Mouse (Mus musculus): ENCODE data around the gene 2310030G06Rik.
A peak's percentile ranks its signal among the peaks of the same experiment; 100 is the strongest.

2310030G06Rik gene

DNA sequence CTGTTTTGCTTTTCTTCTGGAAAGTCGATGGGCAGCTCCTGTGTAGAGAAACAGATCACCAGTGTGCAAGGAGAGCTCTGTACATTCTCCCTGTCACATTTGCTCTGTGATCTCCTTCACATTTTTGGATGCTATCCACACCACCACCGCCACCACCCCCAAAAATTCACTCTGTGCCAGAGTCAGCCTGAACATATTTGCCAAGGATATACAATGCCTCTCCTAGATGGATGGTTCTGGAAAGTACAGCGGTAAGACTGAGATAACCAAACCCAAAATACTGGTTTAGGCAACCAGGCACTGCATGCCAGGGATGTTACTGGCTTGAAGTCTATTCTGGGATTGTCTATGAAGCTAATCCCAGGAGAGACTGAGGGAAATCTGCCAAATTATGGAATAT lies 4.1 kb downstream of the 2310030G06Rik start:
- DNase-seq (ENCODE audit: low read depth) = no peak

GRCm38 (mm10) chr9:50740867-50741784 lies 5.2 kb downstream of the 2310030G06Rik start:
- no peak for DNase-seq (ENCODE audit: low read depth)

GRCm38 (mm10) chr9:50738914-50739870 lies 7.1 kb downstream of the 2310030G06Rik start, which contains the start of gene Dixdc1:
TSS of gene Dixdc1 (minus strand) at chr9:50739517.
- peak; percentile 85 for DNase-seq (ENCODE audit: low read depth)

- DNase-seq (ENCODE audit: low read depth) = peak; percentile 60
These were observed 11.3 kb downstream of the 2310030G06Rik start for GRCm38 (mm10) chr9:50734989-50735388.

- no peak for DNase-seq (ENCODE audit: low read depth)
These were observed 13.8 kb downstream of the 2310030G06Rik start for GRCm38 (mm10) chr9:50732560-50732959.

DNA sequence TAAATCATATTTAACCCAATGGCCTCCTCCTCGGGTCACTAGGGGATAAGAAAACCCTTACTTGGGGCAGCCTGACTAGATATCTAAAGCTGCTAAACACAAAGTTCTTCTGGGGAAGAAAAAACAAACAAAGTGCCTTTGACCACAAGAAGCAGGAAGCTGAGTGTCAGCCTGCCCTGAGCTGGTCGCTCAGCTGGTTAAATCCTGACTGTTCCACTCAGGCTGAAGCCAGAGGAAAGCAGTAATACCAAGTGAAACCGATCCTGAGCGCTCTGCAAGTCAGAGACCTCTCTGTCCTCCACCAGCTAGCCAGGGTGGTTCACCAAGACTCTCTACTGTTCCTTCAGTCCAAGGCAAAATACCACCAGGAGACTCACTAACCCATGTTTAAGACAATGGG lies 16.7 kb downstream of the 2310030G06Rik start:
- no peak for DNase-seq (ENCODE audit: low read depth)

- peak; percentile 27 for DNase-seq (ENCODE audit: low read depth)
These were observed 18.2 kb downstream of the 2310030G06Rik start for GRCm38 (mm10) chr9:50727925-50728651.

DNA sequence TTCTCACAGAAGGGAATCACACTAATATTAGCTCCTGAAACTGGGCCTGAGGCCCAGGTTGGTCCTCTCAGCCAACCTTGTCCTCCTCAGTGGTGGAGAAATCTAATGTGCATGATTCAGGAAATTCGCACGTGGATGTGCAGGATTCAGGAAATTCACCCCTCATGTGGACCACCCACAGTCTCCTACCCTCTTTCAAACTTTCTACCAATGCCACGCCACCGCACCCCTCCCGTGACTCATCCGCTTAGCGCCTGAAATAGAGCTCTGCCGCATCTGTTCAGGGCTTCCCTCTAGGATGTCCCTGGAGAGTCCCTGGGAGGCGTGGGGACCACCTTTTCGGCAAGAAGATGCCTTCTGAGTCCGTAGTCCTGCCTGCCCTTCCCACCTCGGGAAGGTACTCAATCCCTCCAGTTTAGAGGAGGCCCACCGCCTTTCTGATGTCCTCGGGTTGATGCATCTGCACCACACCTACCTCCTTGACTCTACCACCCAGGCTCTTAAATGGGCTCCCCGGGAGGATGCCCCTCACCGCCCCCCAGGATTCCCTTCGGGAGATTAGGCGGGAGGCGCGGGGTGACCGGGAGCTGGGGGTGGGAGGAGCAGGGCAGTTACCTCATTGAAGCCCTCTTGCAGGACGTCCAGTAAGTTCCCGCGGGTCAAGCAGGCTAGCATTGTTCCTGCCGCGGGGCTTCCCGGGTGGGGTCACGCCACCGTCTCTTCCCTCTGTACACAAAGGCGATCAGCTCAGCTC lies 19.0 kb downstream of the 2310030G06Rik start:
- no peak for DNase-seq (ENCODE audit: low read depth)

DNA sequence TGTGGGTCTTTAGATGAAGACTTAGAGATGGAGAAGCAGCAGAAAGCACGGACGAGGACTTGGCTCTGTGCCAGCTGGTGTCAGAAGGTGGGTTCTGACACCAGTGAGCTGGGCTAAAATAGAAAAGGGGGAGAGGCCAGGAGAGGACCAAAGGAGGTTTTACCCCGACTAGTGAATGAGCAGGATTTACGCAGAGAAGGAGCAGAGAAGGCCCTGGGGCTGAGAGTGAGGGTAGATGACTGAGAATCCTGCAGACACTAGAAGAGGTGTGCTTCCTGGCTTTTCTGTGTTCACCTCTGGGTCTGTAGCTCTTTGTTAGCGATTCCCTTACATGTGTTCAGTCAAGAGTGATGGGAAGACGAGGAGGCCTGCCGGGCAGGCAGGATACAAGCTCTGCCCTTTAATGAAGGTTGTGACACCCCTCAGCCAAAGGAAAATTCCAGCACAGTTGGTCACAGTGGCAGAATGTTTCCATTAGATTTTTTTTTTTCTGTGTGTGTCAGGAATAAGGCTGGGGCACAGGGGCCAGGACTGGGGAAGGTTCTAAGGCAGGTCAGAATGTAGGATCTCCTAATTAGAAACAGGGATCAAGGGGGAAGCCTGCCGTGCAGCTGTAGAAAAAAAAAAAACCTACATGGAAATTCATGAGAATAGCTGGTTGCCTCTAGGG lies 20.3 kb downstream of the 2310030G06Rik start:
- DNase-seq (ENCODE audit: low read depth) = no peak

GRCm38 (mm10) chr9:50724661-50725330 lies 21.5 kb downstream of the 2310030G06Rik start:
- no peak for DNase-seq (ENCODE audit: low read depth)

- DNase-seq (ENCODE audit: low read depth) = no peak
These were observed 22.2 kb downstream of the 2310030G06Rik start for GRCm38 (mm10) chr9:50724147-50724546.

DNA sequence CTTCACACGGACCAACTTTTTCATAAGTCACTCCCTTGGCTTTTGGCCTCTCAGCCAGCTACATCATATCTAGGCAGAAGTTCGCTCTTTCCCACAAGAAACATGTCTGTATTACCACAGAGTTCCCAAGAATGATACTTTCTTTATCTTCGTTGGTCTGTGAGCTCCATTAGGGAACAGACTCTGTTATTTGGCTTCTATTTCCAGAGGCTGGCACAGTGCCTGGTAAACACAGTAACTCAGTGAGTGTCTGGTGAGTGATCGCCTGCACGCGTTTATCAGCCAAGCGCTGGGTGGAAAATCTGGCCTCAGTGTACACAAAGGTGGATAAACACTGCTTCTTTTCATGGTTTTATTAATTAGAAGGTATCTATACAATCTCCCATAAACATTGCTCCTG lies 22.9 kb downstream of the 2310030G06Rik start:
- DNase-seq (ENCODE audit: low read depth) = no peak

GRCm38 (mm10) chr9:50722451-50722911 lies 23.9 kb downstream of the 2310030G06Rik start:
- no peak for DNase-seq (ENCODE audit: low read depth)

- DNase-seq (ENCODE audit: low read depth) = no peak
These were observed 25.3 kb downstream of the 2310030G06Rik start for GRCm38 (mm10) chr9:50721061-50721460.

DNA sequence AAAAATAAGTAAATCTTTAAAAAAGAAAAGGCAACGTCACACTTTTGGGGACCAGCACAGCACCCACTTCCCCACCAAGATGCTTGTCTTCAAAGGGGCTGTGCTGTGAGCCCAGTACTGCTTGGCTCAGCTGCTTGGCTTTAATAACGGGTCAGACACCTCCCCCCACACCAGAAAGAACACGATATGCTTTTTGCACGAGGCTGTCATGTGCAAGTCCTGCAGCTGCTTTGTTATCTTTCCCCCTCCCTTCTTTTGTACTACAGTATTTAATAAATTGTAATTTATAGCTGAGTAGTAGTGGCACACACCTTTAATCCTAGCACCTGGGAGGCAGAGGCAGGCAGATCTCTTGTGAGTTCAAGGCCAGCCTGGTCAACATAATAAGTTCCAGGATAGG lies 27.5 kb downstream of the 2310030G06Rik start:
- no peak for DNase-seq (ENCODE audit: low read depth)

- no peak for DNase-seq (ENCODE audit: low read depth)
These were observed 32.1 kb downstream of the 2310030G06Rik start for GRCm38 (mm10) chr9:50714188-50714587.

DNA sequence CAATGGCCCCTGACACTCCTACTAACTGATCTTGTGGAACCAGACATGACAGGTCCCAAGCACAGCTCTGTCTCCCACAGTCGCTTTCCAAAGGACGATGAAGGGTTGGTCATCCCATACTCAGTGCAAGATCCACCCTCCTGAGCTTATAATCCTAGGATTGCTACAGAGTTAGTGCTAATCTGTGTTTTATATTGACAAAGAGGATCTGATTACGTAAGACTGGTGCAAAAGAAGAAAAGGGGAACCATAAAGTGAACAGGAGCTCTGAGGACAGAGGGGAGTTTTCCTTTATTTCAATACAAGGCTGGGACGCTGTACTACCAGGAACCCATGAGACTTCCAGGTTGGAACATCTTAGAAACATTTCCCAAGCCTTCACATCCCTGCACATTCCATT lies 35.0 kb downstream of the 2310030G06Rik start:
- DNase-seq (ENCODE audit: low read depth) = no peak

GRCm38 (mm10) chr9:50709108-50709507 lies 37.2 kb downstream of the 2310030G06Rik start:
- DNase-seq (ENCODE audit: low read depth) = no peak

GRCm38 (mm10) chr9:50704907-50705306 lies 41.4 kb downstream of the 2310030G06Rik start:
- DNase-seq (ENCODE audit: low read depth) = no peak

Measured in induced T-regulatory cell, adult 2 months (primary cell).